Mouse (Mus musculus): ENCODE measurements around the gene Tmem267.

Tmem267 gene

DNA sequence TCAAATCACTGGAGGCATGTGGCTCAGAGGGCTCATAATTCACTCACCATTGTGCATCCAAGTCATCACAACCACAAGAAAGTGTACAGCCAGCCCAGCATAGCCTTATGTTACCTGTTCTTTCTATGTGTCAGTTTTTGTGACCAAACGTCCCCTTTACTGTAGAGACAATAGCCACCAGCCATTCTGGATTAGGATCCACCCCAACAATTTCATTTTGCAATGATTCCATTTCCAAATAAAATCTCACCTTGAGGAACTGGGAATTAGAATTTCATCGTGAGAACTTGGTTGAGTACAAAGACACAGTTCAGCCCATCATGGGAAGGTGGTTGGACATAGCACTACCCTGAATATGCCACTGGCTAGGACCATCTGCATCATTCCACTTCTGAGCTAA, 168.4 kb downstream of the Tmem267 start:
- ChIA-PET CTCF (no interaction called here), POLR2A (interaction anchor here in 1 of 4 experiments (0.7 kb wide), 1 partner anchor 106 kb away, joined by 3 read pairs; no protein-coding TSS in a partner anchor)

DNA sequence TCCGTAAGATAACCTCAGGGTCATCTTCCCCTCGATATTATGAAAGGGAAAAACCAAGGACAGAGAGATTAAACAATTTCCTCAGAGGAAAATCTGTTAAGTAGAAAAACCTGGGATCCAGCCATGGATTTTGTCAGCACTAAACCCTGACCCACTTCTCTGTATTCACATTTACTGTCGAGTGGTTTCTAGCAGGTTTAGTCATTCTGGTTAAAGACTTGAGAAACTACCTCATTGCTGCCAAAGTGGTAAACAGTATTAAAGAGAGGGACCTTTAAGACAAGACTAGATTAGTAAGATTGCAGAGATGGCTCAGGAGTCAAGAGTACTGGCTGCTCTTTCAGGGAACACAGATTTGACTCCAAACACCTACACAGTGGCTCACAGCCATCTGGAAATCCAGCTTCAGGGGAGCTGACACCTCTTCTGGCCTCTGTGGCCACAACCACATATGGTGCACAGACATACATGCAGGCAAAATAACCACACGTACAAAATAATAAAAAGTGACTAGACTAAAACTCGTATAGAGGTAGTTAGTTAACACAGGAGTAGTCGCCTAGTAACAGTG, 169.1 kb downstream of the Tmem267 start:
- ChIA-PET CTCF (no interaction called here), POLR2A (no interaction called here)

All from embryonic stem cell, embryonic (primary cell).